In the genomic region with DNA sequence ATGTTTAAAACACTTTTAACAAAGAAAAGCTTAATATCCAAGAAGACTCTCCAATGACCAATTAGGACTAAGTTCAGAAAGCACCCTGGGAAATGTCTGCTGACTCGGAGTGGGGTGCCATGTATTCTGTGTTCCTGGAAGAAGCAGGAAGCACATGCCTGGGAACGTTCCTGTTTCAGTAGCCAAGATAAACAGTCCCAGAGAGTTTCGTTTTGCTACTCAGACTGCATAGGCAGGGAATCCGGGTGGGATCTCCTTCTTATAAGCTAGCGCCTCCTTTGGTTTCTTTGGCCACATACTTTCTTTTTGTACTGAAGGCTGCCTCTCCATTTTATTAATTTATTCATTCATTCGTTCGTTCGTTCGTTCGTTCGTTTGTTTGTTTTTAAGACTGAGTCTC, we compare ENCODE assay signal across 14 mouse cellular contexts.
DNase-seq lines count a peak whose midpoint lies in the region; ATAC-seq and TF ChIP-seq lines count a peak whose summit lies in the region.
"Had no signal": no experiment of that assay in that cellular context is flagged by ENCODE, and none has a peak within 500 bp of the region (broad histone marks: within the 10 kb centered on the region; RNA-seq: fewer than 3 reads in every experiment).

No protein-coding gene starts in this region.

- peak; percentile 23; the same call in 1 of the 2 replicates for TF ChIP-seq CTCF in intestine, postnatal 0 days (IDR thresholded peaks at IDR 0.05; ENCODE audit: low read depth)
- TF ChIP-seq CTCF in cortical plate, adult 2 months (IDR thresholded peaks at IDR 0.05; ENCODE audit: extremely low read depth, insufficient read depth, low read length), result no peak

- H3K36me3 ChIP-seq in intestine, postnatal 0 days (ENCODE audit: control insufficient read depth, insufficient read depth), result no peaks in the 10 kb centered on the region
- no peaks in the 10 kb centered on the region for H3K36me3 ChIP-seq in intestine, embryonic 15.5 days
- no peaks in the 10 kb centered on the region for H3K36me3 ChIP-seq in forebrain, embryonic 14.5 days (ENCODE audit: control insufficient read depth, insufficient read depth, low read length)
- H3K36me3 ChIP-seq: forebrain, embryonic 12.5 days; liver, embryonic 12.5 days; midbrain, embryonic 12.5 days; neural tube, embryonic 13.5 days had no signal

- ATAC-seq in intestine, postnatal 0 days, result no peak
- no peak for ATAC-seq in intestine, embryonic 15.5 days
- ATAC-seq in forebrain, embryonic 14.5 days, result no peak
- ATAC-seq: liver, embryonic 12.5 days had no signal

- no peak overlapping the region for H3K4me2 ChIP-seq in intestine, postnatal 0 days (replicated peaks; ENCODE audit: low read depth)
- no peak overlapping the region for H3K4me2 ChIP-seq in intestine, embryonic 15.5 days (replicated peaks)
- no peak overlapping the region for H3K4me2 ChIP-seq in forebrain, embryonic 14.5 days (ENCODE audit: low read length)
- H3K4me2 ChIP-seq: forebrain, embryonic 12.5 days; liver, embryonic 12.5 days; midbrain, embryonic 12.5 days; neural tube, embryonic 13.5 days had no signal

- H3K27me3 ChIP-seq in intestine, postnatal 0 days (replicated peaks; ENCODE audit: control insufficient read depth, insufficient read depth, low read length), result no peaks in the 10 kb centered on the region
- no peaks in the 10 kb centered on the region for H3K27me3 ChIP-seq in intestine, embryonic 15.5 days (replicated peaks)
- no peaks in the 10 kb centered on the region for H3K27me3 ChIP-seq in forebrain, embryonic 14.5 days (replicated peaks; ENCODE audit: control insufficient read depth, insufficient read depth, low read length)
- H3K27me3 ChIP-seq: CH12.LX; forebrain, embryonic 12.5 days; liver, embryonic 12.5 days; midbrain, embryonic 12.5 days; neural tube, embryonic 13.5 days had no signal

- no peaks in the 10 kb centered on the region for H3K9me3 ChIP-seq in intestine, postnatal 0 days (ENCODE audit: control insufficient read depth)
- no peaks in the 10 kb centered on the region for H3K9me3 ChIP-seq in intestine, embryonic 15.5 days
- H3K9me3 ChIP-seq in forebrain, embryonic 14.5 days (replicated peaks; ENCODE audit: control insufficient read depth, low read length), result no peaks in the 10 kb centered on the region
- H3K9me3 ChIP-seq: forebrain, embryonic 12.5 days; liver, embryonic 12.5 days; midbrain, embryonic 12.5 days; neural tube, embryonic 13.5 days had no signal

- no peak overlapping the region for H3K4me3 ChIP-seq in intestine, postnatal 0 days (ENCODE audit: low read depth, low read length)
- no peak overlapping the region for H3K4me3 ChIP-seq in intestine, embryonic 15.5 days (replicated peaks)
- no peak overlapping the region for H3K4me3 ChIP-seq in cortical plate, adult 2 months (ENCODE audit: insufficient read depth, low read length)
- H3K4me3 ChIP-seq in forebrain, embryonic 14.5 days (ENCODE audit: low read depth, low read length), result no peak overlapping the region
- H3K4me3 ChIP-seq: forebrain, embryonic 12.5 days; liver, embryonic 12.5 days; midbrain, embryonic 12.5 days; neural tube, embryonic 13.5 days had no signal

- TF ChIP-seq POLR2A in cortical plate, adult 2 months (IDR thresholded peaks at IDR 0.05; ENCODE audit: extremely low read depth, insufficient read depth, low read length), result no peak

- no peak overlapping the region for H3K9ac ChIP-seq in intestine, postnatal 0 days (ENCODE audit: low read depth, low read length)
- no peak overlapping the region for H3K9ac ChIP-seq in intestine, embryonic 15.5 days
- H3K9ac ChIP-seq in forebrain, embryonic 14.5 days (ENCODE audit: low read length), result no peak overlapping the region
- H3K9ac ChIP-seq: forebrain, embryonic 12.5 days; liver, embryonic 12.5 days; midbrain, embryonic 12.5 days; neural tube, embryonic 13.5 days had no signal

- peak; percentile 17 for DNase-seq in heart, postnatal 4 days
- peak; percentile 24 for DNase-seq in lung, postnatal 14 days
- DNase-seq in forebrain, embryonic 14.5 days (ENCODE audit: low spot score), result no peak
- DNase-seq in right cerebral cortex, postnatal 14 days, result no peak
- DNase-seq in thymus, postnatal 25 days, result no peak
- DNase-seq: thymus, adult 2 months had no signal

- H3K27ac ChIP-seq in intestine, postnatal 0 days (ENCODE audit: low read depth, low read length), result no peak overlapping the region
- H3K27ac ChIP-seq in intestine, embryonic 15.5 days, result no peak overlapping the region
- H3K27ac ChIP-seq in cortical plate, adult 2 months (ENCODE audit: insufficient read depth, low read length), result peak overlapping the region; percentile 69; the same call in 1 of the 2 replicates
- H3K27ac ChIP-seq in forebrain, embryonic 14.5 days (ENCODE audit: low read depth, low read length), result no peak overlapping the region
- H3K27ac ChIP-seq: forebrain, embryonic 12.5 days; liver, embryonic 12.5 days; midbrain, embryonic 12.5 days; neural tube, embryonic 13.5 days had no signal

- 68% methylated on average over 11 of the region's 11 CpGs for WGBS in intestine, postnatal 0 days
- WGBS in intestine, embryonic 15.5 days, result 73% methylated on average over 11 of the region's 11 CpGs
- 90% methylated on average over 11 of the region's 11 CpGs for WGBS in forebrain, embryonic 14.5 days

- no peaks in the 10 kb centered on the region for H3K4me1 ChIP-seq in intestine, postnatal 0 days (replicated peaks; ENCODE audit: control insufficient read depth, insufficient read depth, low read length)
- H3K4me1 ChIP-seq in intestine, embryonic 15.5 days (replicated peaks), result peaks cover 4% of the 10 kb centered on the region; the same call in 1 of the 2 replicates
- H3K4me1 ChIP-seq in cortical plate, adult 2 months (ENCODE audit: control insufficient read depth, insufficient read depth, low read length), result no peaks in the 10 kb centered on the region
- H3K4me1 ChIP-seq in forebrain, embryonic 14.5 days (ENCODE audit: control insufficient read depth, insufficient read depth, low read length), result no peaks in the 10 kb centered on the region
- H3K4me1 ChIP-seq: forebrain, embryonic 12.5 days; liver, embryonic 12.5 days had no signal

Comparison
In these comparisons a context has a peak if more than half of its experiments do, and no peak if none do; other contexts are left out.
1. DNase-seq: peak in heart, postnatal 4 days (single experiment) and lung, postnatal 14 days (single experiment); none in forebrain, embryonic 14.5 days (single experiment), right cerebral cortex, postnatal 14 days (single experiment) and thymus, postnatal 25 days (single experiment).